Mouse (Mus musculus) heart, postnatal 4 days (tissue): ENCODE measurements around the gene Brd4. TPM values are rescaled to one million over a fixed set of nuclear protein-coding genes. Genes with fewer than 3 reads are reported as not detected.
A peak's percentile ranks its signal among the peaks of the same experiment; 100 is the strongest.

Experiments
- DNase-seq: peaks from one replicate; pipeline ENCODE4 v3.0.0; 2021
- total RNA-seq, 2 experiments: library from RNA; stranded (reverse); gene quantifications; 2 replicates each; pipeline ENCODE4 v1.2.3; 2021

The Brd4 gene
- total RNA-seq: 10 to 100 TPM; 80.4 to 81.7 TPM

GRCm38 (mm10) chr17:32284262-32285137 is at the start of gene Brd4:
Brd4 (minus strand) TSS chr17:32284722.
- peak; percentile 92 for DNase-seq

GRCm38 (mm10) chr17:32333675-32334303 is 49.3 kb upstream of the Brd4 start:
- DNase-seq: no peak

- no peak for DNase-seq
Measured at GRCm38 (mm10) chr17:32327501-32327900, 43.0 kb upstream of the Brd4 start.

GRCm38 (mm10) chr17:32322809-32323208 is 38.3 kb upstream of the Brd4 start:
- DNase-seq: no peak

GRCm38 (mm10) chr17:32321836-32322235 is 37.3 kb upstream of the Brd4 start:
- peak; percentile 17 for DNase-seq

DNA sequence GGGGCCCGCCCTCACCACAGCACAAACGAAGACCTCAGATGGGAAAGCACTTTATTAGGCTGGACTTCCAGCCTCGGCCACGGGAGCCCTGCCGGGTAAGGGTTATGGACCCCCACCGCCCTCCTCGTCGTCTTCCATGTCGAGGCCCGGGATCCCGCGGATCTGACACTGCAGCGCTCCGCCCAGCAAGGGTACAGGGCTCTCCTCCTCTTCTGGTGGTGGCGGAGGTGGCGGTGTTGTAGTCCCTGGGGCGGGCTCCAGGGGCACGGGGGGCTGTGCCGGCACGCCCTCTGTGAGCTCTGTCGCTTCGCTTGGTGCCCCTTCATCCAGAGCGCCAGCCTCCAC is 36.8 kb upstream of the Brd4 start:
- DNase-seq: no peak

GRCm38 (mm10) chr17:32320597-32321389 is 36.3 kb upstream of the Brd4 start, which contains the start of gene Akap8:
Akap8 (minus strand) TSS chr17:32321238.
- peak; percentile 97 for DNase-seq

DNA sequence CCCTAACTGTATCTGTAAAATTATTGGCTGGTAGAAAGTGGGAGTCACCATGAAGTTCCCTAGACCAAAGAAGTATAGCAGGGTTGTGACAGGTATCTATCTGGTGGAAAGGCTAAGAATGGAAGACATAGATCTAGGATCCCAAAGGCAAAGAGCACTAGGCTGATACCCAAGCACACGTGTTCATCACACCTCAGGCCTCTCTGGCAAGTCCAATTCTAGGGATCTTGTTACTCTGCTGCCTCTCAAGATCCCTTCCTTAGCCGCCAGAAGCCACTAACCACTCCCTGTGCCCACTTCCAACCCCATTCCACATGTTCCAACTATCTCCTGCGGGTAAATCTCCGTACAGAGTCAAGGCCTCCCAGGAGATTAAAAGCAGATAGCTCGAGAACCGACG is 35.4 kb upstream of the Brd4 start:
- DNase-seq: no peak

- no peak for DNase-seq
Measured at GRCm38 (mm10) chr17:32317708-32318107, 33.2 kb upstream of the Brd4 start.

DNA sequence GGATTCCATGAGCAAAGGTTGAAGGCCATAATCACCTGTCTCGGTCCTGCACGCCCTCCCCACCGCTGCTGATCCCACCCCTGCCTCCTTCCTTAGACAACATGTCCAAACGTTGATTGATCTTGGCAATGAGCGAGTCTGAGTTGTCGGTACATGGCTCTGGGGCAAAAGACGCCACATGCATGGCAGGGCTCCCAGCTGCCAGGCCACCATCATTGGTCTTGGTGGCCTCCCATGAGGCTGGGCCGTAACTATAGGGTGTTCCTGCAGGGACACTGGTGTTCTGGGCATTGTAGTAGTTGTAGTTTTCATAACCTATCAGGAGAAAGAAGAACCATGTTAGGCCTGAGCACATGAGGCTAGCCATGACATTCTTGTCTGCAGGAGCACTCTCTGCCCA is 32.5 kb upstream of the Brd4 start:
- no peak for DNase-seq

DNA sequence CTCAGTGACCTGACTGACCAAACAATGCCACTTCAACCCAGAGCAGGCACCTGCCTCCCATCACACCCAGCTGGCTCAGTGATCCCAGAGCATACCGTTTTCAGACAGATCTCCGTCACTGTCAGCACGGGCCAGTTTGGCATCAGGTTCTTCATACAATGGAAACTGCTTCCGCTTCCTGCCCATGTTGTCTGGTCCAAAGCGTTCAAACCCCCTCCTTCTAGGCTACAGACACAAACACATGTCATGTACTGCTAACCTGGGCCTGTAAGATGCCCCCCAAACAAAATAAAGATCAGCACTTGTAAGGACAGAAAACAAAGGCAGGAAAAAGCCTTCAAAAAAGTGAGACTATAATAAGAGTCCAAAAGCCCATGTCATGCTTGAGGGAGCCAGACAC is 31.0 kb upstream of the Brd4 start:
- no peak for DNase-seq

DNA sequence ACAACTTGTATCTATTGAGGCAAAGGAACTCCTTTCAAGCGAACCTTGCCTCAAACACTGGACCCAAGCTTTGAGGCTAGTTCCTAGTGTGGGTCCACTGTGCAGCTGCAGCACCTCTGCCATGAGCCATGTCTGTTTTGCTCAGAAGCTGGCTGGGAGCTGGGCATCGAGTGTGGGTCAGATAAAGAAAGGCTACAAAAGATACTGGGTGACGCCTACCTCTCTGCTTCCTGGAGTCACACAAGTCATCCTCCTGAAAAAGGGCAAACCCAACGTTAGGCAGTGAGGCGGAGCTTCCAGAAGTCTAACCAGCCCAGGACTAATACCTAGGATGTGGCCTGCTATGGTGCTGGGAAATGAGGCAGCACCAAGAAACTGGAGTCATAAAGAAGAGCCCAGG is 29.4 kb upstream of the Brd4 start:
- no peak for DNase-seq

DNA sequence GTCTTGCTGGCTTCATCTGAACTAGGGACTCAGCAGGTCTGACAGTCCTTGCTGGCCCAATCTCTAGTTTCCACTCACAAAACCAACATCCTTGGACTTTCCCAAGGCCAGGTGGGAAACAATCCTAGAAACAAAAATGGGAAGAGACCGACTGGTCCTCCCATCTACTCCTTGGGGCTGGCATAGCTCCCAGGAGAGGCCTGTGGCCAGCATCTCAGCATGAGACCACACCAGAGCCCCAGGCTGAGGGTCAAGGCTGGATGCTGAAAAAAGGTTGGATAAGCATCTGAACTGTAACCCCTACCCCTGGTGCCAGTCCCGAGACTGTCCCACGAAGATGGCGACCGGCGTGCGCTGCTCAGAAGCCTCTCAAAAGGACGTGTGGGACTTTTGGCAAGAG is 28.3 kb upstream of the Brd4 start:
- DNase-seq: no peak

- no peak for DNase-seq
Measured at GRCm38 (mm10) chr17:32307963-32308362, 23.4 kb upstream of the Brd4 start.

- DNase-seq: no peak
Measured at GRCm38 (mm10) chr17:32298125-32298524, 13.6 kb upstream of the Brd4 start.

DNA sequence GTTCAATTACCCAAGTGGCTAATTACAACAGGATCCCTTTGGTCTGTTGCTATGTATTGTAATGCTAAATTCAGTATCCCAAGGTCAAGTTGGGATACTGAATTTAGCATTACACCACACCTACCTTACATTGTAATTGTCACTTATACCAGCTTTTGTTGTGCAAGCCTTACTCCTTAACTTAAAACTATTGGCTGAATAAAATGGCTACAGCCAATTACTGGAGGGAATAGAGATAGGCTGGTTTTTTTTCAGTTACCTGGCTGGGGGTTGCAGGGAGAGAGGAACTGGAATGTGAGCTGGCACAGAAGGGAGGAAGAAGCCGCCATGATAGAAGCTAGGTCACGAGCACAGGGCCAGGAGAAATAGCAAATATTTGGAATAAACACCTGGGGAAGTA is 11.4 kb upstream of the Brd4 start:
- DNase-seq: no peak

GRCm38 (mm10) chr17:32295160-32295559 is 10.6 kb upstream of the Brd4 start:
- no peak for DNase-seq

- no peak for DNase-seq
Measured at GRCm38 (mm10) chr17:32285138-32285670, 682 bp upstream of the Brd4 start.

GRCm38 (mm10) chr17:32283771-32284221 is 726 bp downstream of the Brd4 start:
- peak; percentile 63 for DNase-seq

DNA sequence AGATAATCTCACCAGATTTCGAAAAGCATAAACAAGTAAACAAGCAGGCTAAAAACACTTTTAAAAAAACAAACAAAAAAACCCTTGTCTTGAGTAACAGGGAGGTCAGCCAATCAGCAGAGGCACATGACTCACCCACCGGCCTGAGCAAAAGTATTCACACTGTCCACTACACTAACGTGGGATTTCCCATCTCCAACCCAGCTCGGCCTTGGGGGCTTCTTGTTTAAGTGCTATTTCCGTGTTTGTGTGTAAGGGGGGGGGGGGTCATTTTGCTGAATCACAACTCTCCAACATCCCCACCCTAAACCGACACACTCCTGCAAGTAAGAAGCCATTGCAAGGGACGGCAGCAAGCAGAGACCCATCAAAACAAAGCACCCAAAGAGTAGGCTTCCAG is 1.2 kb downstream of the Brd4 start:
- peak; percentile 43 for DNase-seq

GRCm38 (mm10) chr17:32281611-32282310 is 2.8 kb downstream of the Brd4 start:
- DNase-seq: no peak

- no peak for DNase-seq
Measured at GRCm38 (mm10) chr17:32281126-32281525, 3.4 kb downstream of the Brd4 start.
